Mouse (Mus musculus): ENCODE results near the gene B3gnt7. TPM values are rescaled to one million over a fixed set of nuclear protein-coding genes. Genes with fewer than 3 reads are reported as not detected.

Gene B3gnt7
- polyA plus RNA-seq, 1 experiment from 2014 or later = 9.3 TPM

GRCm38 (mm10) chr1:86354186-86354585, 51.6 kb downstream of the B3gnt7 start:
- Histone ChIP-seq H3K4me2 (replicated peaks; ENCODE audit: low read depth) (no peak overlapping the region), H3K27me3 (ENCODE audit: control insufficient read depth, insufficient read depth, low read length) (no peaks in the 10 kb centered on the region), H3K4me3 (ENCODE audit: low read depth, low read length) (no peak overlapping the region), H3K9me3 (ENCODE audit: control insufficient read depth, low read length) (no peaks in the 10 kb centered on the region), H3K9ac (ENCODE audit: low read length) (no peak overlapping the region), H3K36me3 (ENCODE audit: control insufficient read depth, insufficient read depth, low read length) (peaks cover 37% of the 10 kb centered on the region; the same call in 1 of the 2 replicates), H3K4me1 (replicated peaks; ENCODE audit: control insufficient read depth, insufficient read depth) (no peaks in the 10 kb centered on the region), H3K27ac (replicated peaks) (no peak overlapping the region)
- no peak for ATAC-seq (ENCODE audit: low FRiP score, low TSS enrichment)
- TF ChIP-seq CTCF (IDR thresholded peaks at IDR 0.05; ENCODE audit: low read depth) (no peak), EP300 (optimal IDR thresholded peaks at IDR 0.05) (no peak)
- DNase-seq (ENCODE audit: low spot score) = no peak
- 74% methylated on average over 2 of the region's 2 CpGs for WGBS

Small RNAs within 50 kb of the gene (microRNA-seq; reads per million reads assigned to microRNA genes)
- gene mmu-mir-3535 = 41.5 reads per million, percentile 33 among the genes with 10 or more reads in this experiment

Other genes with a start within 250 kb of the B3gnt7 start
- gene Psmd1, start 238.4 kb upstream of the B3gnt7 start, polyA plus RNA-seq (2015; fragmentation: Nextera tagmentation; extraction: Ambion mirVana) = 86.8 and 90.7 TPM in 2 replicates
- 3.0 and 3.1 TPM in 2 replicates for gene Htr2b, start 190.9 kb upstream of the B3gnt7 start, polyA plus RNA-seq (2015; fragmentation: Nextera tagmentation; extraction: Ambion mirVana)
- 0.31 TPM in 1 of 2 replicates, not detected in the other for gene Gm21972, start 169.2 kb upstream of the B3gnt7 start, polyA plus RNA-seq (2015; fragmentation: Nextera tagmentation; extraction: Ambion mirVana)
- 7.3 and 7.9 TPM in 2 replicates for gene Armc9, start 148.1 kb upstream of the B3gnt7 start, polyA plus RNA-seq (2015; fragmentation: Nextera tagmentation; extraction: Ambion mirVana)
- 198 and 202 TPM in 2 replicates for gene Ncl, start 56.6 kb downstream of the B3gnt7 start, polyA plus RNA-seq (2015; fragmentation: Nextera tagmentation; extraction: Ambion mirVana)
- 0.52 and 0.56 TPM in 2 replicates for gene Nmur1, start 123.4 kb downstream of the B3gnt7 start, polyA plus RNA-seq (2015; fragmentation: Nextera tagmentation; extraction: Ambion mirVana)
- gene Tex44, start 123.5 kb downstream of the B3gnt7 start, polyA plus RNA-seq (2015; fragmentation: Nextera tagmentation; extraction: Ambion mirVana) = not detected in 2 replicates
- gene Ptma, start 223.9 kb downstream of the B3gnt7 start, polyA plus RNA-seq (2015; fragmentation: Nextera tagmentation; extraction: Ambion mirVana) = 1,436 and 1,585 TPM in 2 replicates

All from stomach, postnatal 0 days (tissue).